Mouse (Mus musculus) adrenal gland, postnatal 4 days (tissue): ENCODE results near the gene Selenop. TPM values are rescaled to one million over a fixed set of nuclear protein-coding genes. Genes with fewer than 3 reads are reported as not detected.

Experiments used
- DNase-seq, 2 experiments: peaks; one replicate each; pipeline ENCODE4 v3.0.0; 2021 to 2022; ENCODE audit warnings: low spot score in 2 of 2, mixed read lengths in 2 of 2
- total RNA-seq, 2 experiments: library from RNA; stranded (reverse); gene quantifications; 2 replicates each; pipeline ENCODE4 v1.2.3; 2021

The Selenop gene
- total RNA-seq, 2 experiments from 2014 or later = 268 to 614 TPM

DNA sequence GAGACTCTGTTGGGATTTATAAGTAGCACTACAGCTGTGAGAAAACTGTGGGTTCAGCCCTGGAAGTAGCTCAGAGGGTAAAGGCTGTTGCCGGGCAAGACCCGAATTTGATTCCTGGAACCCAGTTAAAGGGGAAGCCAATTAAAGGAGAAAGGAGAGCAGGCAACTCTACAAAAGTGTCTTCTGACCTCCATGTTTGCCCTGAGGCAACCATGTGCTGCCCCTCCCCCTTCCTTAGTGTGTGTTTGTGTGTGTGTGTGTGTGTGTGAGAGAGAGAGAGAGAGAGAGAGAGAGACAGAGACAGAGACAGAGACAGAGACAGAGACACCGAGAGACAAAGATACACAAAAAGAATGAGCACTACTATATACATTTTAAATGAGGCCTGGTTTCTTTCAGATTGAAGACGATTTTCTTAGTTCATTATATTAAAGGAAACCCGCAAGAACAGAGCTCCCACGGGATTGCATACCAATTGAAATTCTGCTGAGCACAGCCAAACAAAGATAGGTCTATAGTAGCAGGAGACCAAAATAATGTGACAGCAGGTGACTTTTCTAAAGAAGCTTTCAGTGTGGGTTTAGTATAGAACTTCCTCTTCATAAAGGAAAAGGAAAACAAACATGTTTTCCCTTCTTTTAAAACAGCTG is 1.8 kb downstream of the Selenop start:
- no peak for DNase-seq

DNA sequence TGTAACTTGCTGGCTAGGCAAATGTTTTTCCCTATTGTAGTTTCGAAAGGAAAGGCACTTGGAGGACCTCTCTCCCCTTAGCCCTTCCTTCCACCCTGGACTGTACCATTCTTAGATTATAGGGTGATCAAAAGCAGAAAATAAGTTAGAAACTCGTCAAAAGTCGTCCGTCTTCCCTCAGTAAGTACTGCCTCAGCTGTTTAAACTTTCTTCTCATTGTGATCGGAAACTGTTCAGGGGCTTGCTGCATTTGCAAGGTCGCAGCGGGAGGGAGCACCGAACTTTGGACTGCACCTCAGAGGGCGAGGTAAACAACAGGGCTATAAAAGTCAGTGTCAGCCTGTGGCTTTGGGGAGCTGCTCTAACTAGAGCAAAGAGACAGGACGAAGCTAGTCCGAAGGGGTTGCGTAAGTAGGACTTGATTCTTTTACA is 2.3 kb downstream of the Selenop start:
- peak; percentile 24 to 64 for DNase-seq

- no peak for DNase-seq
Observed at GRCm38 (mm10) chr15:3271216-3271615, 2.9 kb downstream of the Selenop start.

- no peak for DNase-seq
Observed at GRCm38 (mm10) chr15:3273191-3273590, 4.8 kb downstream of the Selenop start.

GRCm38 (mm10) chr15:3277391-3277790 is 9.0 kb downstream of the Selenop start:
- DNase-seq = no peak

DNA sequence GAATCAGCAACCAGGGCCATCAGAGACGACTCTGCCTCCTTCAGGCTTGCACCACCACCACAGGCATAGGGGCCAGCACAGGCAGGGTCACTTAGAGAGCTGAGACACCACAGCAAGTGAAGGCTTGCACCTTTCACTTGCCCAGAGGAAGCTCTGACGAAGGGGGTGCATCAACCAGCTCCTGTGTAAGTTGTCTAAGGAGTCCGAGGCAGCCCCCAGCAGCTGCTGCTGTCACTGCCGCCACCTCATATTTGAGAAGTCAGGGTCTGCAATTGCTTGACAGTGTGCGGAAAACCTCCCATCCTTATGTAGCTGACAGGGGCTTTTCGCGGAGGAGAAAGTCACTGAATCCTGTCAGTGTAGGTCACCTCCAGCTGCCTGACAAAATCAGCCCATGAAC is 10.9 kb downstream of the Selenop start:
- no peak for DNase-seq

- DNase-seq = no peak
Observed at GRCm38 (mm10) chr15:3281216-3281615, 12.9 kb downstream of the Selenop start.

GRCm38 (mm10) chr15:3281737-3282136 is 13.4 kb downstream of the Selenop start:
- DNase-seq = no peak

DNA sequence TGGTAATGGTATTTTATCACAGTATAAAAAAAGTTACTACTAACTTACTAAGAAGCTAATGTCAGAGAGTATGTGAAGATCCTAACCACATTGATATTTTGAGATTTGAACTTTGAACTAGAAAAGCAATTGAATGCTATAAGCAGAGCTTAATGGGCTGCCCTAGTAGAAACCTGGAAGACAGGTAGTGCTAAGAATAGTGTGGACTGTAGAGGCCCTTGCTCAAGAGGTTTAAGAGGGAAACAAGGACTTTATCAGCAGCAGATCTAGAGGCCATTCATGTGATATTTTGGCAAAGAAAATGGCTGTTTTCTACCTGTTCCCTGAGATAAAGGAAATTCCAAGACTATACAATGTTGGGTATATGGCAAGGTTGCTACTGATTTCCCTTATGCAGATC is 17.7 kb downstream of the Selenop start:
- no peak for DNase-seq

DNA sequence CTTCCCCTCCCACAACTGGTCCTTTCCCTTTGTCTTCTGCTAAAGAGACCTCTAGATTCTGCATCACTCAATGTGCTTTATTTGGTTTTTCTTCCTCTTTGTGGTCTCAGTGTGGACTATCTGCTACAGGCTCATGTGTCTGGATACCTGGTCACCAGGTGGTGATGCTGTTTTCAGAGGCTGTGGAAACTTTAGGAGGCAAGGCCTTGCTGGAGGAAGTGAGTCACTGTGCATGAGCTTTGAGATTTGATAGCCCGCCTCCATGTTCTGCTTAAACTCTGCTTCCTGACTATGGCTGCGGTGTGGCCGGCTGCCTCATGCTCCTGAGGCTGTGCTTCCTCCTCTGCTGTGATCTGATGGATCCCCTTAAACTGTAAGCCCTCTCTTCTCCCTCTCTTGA is 22.1 kb downstream of the Selenop start:
- DNase-seq = no peak

GRCm38 (mm10) chr15:3293477-3293876 is 25.1 kb downstream of the Selenop start:
- no peak for DNase-seq

GRCm38 (mm10) chr15:3295986-3296385 is 27.6 kb downstream of the Selenop start:
- no peak for DNase-seq

DNA sequence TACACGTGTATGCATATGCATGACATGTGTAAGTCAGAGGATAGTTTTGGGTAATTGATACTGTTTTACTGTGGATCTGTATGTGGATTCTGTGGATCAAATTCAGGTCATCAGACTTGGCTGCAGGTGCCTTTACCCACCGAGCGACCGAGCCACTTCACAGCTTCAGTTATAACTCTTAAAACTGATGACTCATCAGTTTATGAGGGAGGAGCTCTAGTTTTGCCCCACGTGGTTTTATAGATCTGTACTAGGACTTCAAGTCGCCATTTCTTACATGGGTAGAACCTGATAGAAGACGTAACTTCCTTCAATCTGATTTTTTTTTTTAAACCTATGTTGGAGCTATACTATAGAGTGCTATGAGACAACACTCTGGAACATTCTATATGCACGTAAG is 29.3 kb downstream of the Selenop start:
- DNase-seq = no peak

DNA sequence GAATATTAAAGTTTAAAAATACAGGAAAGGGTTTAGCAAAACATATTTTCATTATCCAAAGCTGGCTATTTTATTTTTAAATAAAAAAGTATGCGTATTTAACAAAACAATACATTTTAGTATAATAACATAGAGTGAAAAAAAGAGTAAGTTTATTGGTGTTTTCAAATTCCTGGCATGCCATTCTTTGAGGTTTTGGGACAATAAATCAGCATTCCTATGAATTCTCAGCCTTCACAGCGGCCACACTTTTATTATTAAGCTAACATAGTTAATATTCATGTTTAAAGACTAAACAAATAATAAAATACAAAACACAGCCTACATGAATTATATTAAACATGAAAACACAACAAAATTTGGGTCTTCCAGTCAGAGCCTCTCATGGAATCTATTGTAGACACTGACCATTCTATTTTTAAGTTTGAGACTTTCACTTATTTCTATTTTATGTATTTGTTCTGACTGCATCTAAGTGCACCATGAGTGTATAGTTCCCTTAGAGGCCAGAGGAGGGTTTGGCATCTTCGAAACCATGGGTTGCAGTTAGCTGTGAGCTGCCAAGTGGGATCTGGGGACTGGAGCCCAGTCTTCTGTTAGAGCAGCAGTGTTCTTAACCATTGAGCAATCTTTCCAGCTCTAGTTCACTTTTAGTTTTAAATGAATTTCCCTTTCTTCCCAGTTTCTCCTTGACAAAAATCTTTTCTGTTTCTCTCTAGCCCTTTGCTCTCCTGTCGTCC is 32.2 kb downstream of the Selenop start:
- DNase-seq = no peak

DNA sequence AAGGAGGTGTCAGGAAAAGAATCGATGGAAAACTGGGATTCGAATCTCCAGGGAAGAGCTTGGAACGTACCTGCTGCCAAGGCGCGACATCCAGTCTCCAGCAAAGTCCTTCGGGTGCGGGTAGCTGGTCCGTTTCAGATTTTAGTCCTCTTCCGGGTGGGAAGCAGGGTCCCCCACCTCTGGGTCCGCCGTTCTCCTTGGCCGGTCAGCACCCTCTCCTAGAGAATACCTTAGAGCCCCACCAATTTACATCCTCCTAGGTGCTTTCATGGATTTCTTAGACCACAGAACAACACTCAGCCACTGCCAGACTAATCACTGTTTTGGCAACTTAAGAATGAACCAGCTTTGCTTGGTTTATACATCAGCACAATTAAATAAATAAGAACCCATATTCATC is 35.1 kb downstream of the Selenop start, which contains the start of gene Ccdc152:
Ccdc152 (minus strand) TSS at position 101 of the 400 bp plus-strand sequence.
- no peak for DNase-seq

DNA sequence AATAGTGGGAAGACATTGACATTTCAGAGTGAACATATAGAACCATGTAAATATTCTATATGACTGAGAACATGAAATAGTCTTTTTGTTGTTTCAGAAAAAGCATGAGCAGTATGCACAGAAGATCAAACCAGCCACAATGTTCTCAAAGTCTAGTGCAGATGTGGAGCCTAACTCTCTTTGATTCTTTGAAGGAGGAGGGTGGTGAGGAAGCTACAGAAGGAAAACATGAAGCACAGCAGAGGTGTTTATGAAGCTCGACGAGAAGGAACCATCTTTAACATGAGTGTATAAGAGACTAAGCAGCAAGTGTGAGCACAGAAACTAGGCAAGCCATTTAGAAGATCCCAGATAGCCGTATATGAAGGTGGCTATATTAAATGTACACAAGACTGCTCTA is 41.5 kb downstream of the Selenop start:
- DNase-seq = no peak

- DNase-seq = no peak
Observed at GRCm38 (mm10) chr15:3312937-3313336, 44.6 kb downstream of the Selenop start.

DNA sequence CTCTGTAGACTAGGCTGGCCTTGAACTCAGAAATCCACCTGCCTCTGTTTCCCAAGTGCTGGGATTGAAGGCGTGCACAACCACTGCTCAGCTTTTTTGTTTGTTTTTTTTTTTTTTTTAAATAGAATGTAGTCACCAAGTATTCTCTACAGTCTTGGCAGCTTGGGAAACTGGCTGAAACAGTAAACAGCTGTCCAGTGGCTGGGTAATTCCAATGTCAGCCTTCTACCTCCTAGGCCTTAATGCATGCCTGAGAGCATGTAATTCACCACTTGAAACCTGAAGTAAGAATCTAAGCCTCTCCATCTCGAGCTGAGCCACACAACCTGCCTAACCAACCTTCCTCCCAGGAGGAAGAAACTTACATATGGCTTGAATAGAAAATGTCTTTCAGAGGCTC is 48.3 kb downstream of the Selenop start:
- no peak for DNase-seq

DNA sequence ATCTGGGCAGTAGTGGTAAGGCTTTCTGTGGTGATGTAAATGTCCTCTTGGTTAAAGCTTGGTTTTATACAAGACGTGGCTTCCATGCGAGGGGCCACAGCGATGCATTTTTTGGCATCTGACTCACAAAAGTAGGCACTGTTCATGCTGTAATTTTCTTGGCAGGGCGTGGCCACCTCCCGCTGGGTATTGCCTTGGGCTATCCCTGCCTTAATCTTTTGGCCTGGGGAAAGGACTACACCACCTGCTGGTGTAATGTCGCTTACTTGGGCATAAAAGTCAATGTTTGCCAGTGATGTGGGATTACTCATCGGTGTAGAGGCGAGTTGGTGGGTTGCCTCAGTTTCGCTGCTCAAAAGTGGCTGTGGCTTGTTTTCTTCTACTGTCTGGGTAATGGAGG is 51.6 kb downstream of the Selenop start:
- DNase-seq = no peak

DNA sequence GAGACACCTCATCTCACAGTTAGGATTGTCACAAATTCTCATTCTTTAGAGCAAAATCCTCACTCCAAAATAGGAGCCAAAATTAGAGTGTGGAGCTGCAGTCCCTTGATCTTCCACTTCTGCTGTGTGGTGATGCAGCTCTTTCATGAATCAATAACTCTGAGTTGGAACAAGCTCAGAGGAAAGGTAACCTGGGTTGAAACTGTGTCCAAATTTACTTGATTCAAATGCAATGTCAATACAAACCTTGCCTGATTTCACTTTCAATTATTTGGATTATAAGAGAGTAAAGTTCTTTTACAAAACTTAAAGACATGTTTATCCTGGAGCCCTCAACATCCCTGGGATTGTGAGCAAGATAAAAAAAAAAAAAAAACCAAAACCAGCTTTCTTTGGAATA is 54.7 kb downstream of the Selenop start:
- DNase-seq = no peak
